22 mouse cellular contexts compared by ENCODE assay signal in the genomic region with DNA sequence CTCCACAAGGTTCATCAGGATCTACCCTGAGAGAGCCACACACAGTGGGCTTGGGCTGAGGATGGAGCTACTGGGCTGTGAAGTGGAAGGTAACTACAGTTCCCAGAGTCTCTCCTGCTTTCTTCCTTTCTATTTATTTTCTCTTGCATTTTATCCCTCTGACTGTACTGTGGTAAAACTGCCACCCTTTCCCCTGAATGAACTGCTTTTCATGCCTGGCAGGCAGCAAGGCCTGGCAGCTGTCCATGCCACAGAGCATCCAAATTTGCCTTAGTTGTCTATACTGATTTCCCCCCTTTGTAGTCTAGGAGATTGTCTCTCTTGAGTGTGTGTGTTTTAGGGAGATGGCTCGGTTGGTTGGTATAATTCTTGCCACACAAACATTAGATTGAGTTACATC.
A peak's percentile ranks its signal among the peaks of the same experiment; 100 is the strongest.
DNase-seq lines count a peak whose midpoint lies in the region; ATAC-seq and TF ChIP-seq lines count a peak whose summit lies in the region.
"Had no signal": no experiment of that assay in that cellular context is flagged by ENCODE, and none has a peak within 500 bp of the region (broad histone marks: within the 10 kb centered on the region; RNA-seq: fewer than 3 reads in every experiment).

No protein-coding gene starts in this region.

- no peak overlapping the region for H3K4me2 ChIP-seq in hindbrain, postnatal 0 days (ENCODE audit: low read depth, low read length)
- no peak overlapping the region for H3K4me2 ChIP-seq in hindbrain, embryonic 12.5 days (replicated peaks)
- no peak overlapping the region for H3K4me2 ChIP-seq in midbrain, postnatal 0 days (ENCODE audit: low read depth, low read length, poor library complexity, severe bottlenecking)
- no peak overlapping the region for H3K4me2 ChIP-seq in midbrain, embryonic 16.5 days (ENCODE audit: low read length)
- H3K4me2 ChIP-seq: embryonic facial prominence, embryonic 15.5 days; liver, embryonic 13.5 days; neural tube, embryonic 13.5 days; stomach, embryonic 15.5 days had no signal

- TF ChIP-seq CTCF in hindbrain, postnatal 0 days (IDR thresholded peaks at IDR 0.05; ENCODE audit: low read depth), result no peak
- TF ChIP-seq CTCF in midbrain, postnatal 0 days (IDR thresholded peaks at IDR 0.05), result no peak

- no peak overlapping the region for H3K27ac ChIP-seq in hindbrain, postnatal 0 days
- H3K27ac ChIP-seq in hindbrain, embryonic 12.5 days, result no peak overlapping the region
- H3K27ac ChIP-seq in midbrain, postnatal 0 days (ENCODE audit: low read depth, low read length), result no peak overlapping the region
- no peak overlapping the region for H3K27ac ChIP-seq in midbrain, embryonic 16.5 days (ENCODE audit: low read length)
- H3K27ac ChIP-seq: embryonic facial prominence, embryonic 15.5 days; forebrain, embryonic 10.5 days; heart, embryonic 10.5 days; liver, embryonic 13.5 days; neural tube, embryonic 13.5 days; stomach, embryonic 15.5 days had no signal

- ATAC-seq in hindbrain, postnatal 0 days, result no peak
- no peak for ATAC-seq in hindbrain, embryonic 12.5 days (ENCODE audit: low FRiP score)
- ATAC-seq in midbrain, postnatal 0 days (ENCODE audit: low FRiP score), result no peak
- no peak for ATAC-seq in midbrain, embryonic 16.5 days

- H3K9ac ChIP-seq in hindbrain, postnatal 0 days (replicated peaks; ENCODE audit: low read length), result no peak overlapping the region
- H3K9ac ChIP-seq in hindbrain, embryonic 12.5 days, result no peak overlapping the region
- no peak overlapping the region for H3K9ac ChIP-seq in midbrain, postnatal 0 days (replicated peaks; ENCODE audit: low read length, poor library complexity, severe bottlenecking)
- H3K9ac ChIP-seq in midbrain, embryonic 16.5 days (ENCODE audit: low read depth, low read length), result no peak overlapping the region
- H3K9ac ChIP-seq: embryonic facial prominence, embryonic 15.5 days; liver, embryonic 13.5 days; neural tube, embryonic 13.5 days; stomach, embryonic 15.5 days had no signal

- no peak overlapping the region for H3K4me3 ChIP-seq in hindbrain, postnatal 0 days (ENCODE audit: low read length)
- no peak overlapping the region for H3K4me3 ChIP-seq in hindbrain, embryonic 12.5 days
- H3K4me3 ChIP-seq in midbrain, postnatal 0 days (ENCODE audit: low read depth, low read length), result no peak overlapping the region
- no peak overlapping the region for H3K4me3 ChIP-seq in midbrain, embryonic 16.5 days (ENCODE audit: low read depth, low read length)
- H3K4me3 ChIP-seq: embryonic facial prominence, embryonic 15.5 days; forebrain, embryonic 10.5 days; heart, embryonic 10.5 days; liver, embryonic 13.5 days; neural tube, embryonic 13.5 days; stomach, embryonic 15.5 days had no signal

- H3K4me1 ChIP-seq in hindbrain, postnatal 0 days (ENCODE audit: insufficient read depth, low read length), result no peaks in the 10 kb centered on the region
- no peaks in the 10 kb centered on the region for H3K4me1 ChIP-seq in hindbrain, embryonic 12.5 days
- H3K4me1 ChIP-seq in midbrain, postnatal 0 days (ENCODE audit: insufficient read depth, low read length), result no peaks in the 10 kb centered on the region
- no peaks in the 10 kb centered on the region for H3K4me1 ChIP-seq in midbrain, embryonic 16.5 days (ENCODE audit: control insufficient read depth, insufficient read depth, low read length)
- H3K4me1 ChIP-seq: embryonic facial prominence, embryonic 15.5 days; forebrain, embryonic 10.5 days; neural tube, embryonic 13.5 days; stomach, embryonic 15.5 days had no signal

- DNase-seq in adrenal gland, postnatal 25 days, result peak; percentile 20
- no peak for DNase-seq in adrenal gland, adult 18-20 months (ENCODE audit: low spot score in 2 of 2)
- DNase-seq in hindbrain, postnatal 0 days (ENCODE audit: low spot score), result peak; percentile 51
- peak; percentile 34 for DNase-seq in midbrain, postnatal 0 days (ENCODE audit: low spot score)
- DNase-seq in adipocyte (ENCODE audit: low spot score), result peak; percentile 27
- no peak for DNase-seq in kidney, adult 18-20 months
- DNase-seq: adrenal gland, postnatal 36 days; cerebellum, adult 9-10 months; embryo, embryonic 11 days; gastrocnemius, postnatal 36 days; heart, postnatal 10 days; kidney, adult 8-10 months; layer of hippocampus, postnatal 36 days; liver, embryonic 13.5 days had no signal

- H3K36me3 ChIP-seq in hindbrain, postnatal 0 days (ENCODE audit: insufficient read depth, low read length), result no peaks in the 10 kb centered on the region
- H3K36me3 ChIP-seq in hindbrain, embryonic 12.5 days, result peaks cover 3% of the 10 kb centered on the region; the same call in 1 of the 2 replicates
- H3K36me3 ChIP-seq in midbrain, postnatal 0 days (ENCODE audit: insufficient read depth, low read length), result peaks cover 11% of the 10 kb centered on the region
- H3K36me3 ChIP-seq in midbrain, embryonic 16.5 days (ENCODE audit: control insufficient read depth, insufficient read depth, low read length), result peaks cover 3% of the 10 kb centered on the region; the same call in 1 of the 2 replicates
- H3K36me3 ChIP-seq: forebrain, embryonic 10.5 days; liver, embryonic 13.5 days; stomach, embryonic 15.5 days had no signal

- no peaks in the 10 kb centered on the region for H3K27me3 ChIP-seq in hindbrain, postnatal 0 days (ENCODE audit: insufficient read depth, low read length)
- H3K27me3 ChIP-seq in hindbrain, embryonic 12.5 days, result no peaks in the 10 kb centered on the region
- no peaks in the 10 kb centered on the region for H3K27me3 ChIP-seq in midbrain, postnatal 0 days (ENCODE audit: insufficient read depth, low read length)
- no peaks in the 10 kb centered on the region for H3K27me3 ChIP-seq in midbrain, embryonic 16.5 days (ENCODE audit: control insufficient read depth, insufficient read depth, low read depth, low read length)
- H3K27me3 ChIP-seq: CH12.LX; embryonic facial prominence, embryonic 15.5 days; liver, embryonic 13.5 days; neural tube, embryonic 13.5 days; stomach, embryonic 15.5 days had no signal

- WGBS in hindbrain, postnatal 0 days, result 29% methylated on average over 1 of the region's 1 CpGs
- WGBS in hindbrain, embryonic 12.5 days, result 77% methylated on average over 1 of the region's 1 CpGs
- WGBS in midbrain, postnatal 0 days, result 67% methylated on average over 1 of the region's 1 CpGs
- 68% methylated on average over 1 of the region's 1 CpGs for WGBS in midbrain, embryonic 16.5 days

- H3K9me3 ChIP-seq in hindbrain, postnatal 0 days (ENCODE audit: low read length), result no peaks in the 10 kb centered on the region
- H3K9me3 ChIP-seq in hindbrain, embryonic 12.5 days (replicated peaks), result no peaks in the 10 kb centered on the region
- no peaks in the 10 kb centered on the region for H3K9me3 ChIP-seq in midbrain, postnatal 0 days (ENCODE audit: low read length)
- no peaks in the 10 kb centered on the region for H3K9me3 ChIP-seq in midbrain, embryonic 16.5 days (replicated peaks; ENCODE audit: control insufficient read depth, low read length, poor library complexity, severe bottlenecking)
- H3K9me3 ChIP-seq: embryonic facial prominence, embryonic 15.5 days; forebrain, embryonic 10.5 days; heart, embryonic 10.5 days; liver, embryonic 13.5 days; neural tube, embryonic 13.5 days; stomach, embryonic 15.5 days had no signal

Comparison
In these comparisons a context has a peak if more than half of its experiments do, and no peak if none do; other contexts are left out.
1. DNase-seq: peak in adrenal gland, postnatal 25 days (single experiment), hindbrain, postnatal 0 days (single experiment), midbrain, postnatal 0 days (single experiment) and adipocyte (single experiment); none in adrenal gland, adult 18-20 months (0 of 2) and kidney, adult 18-20 months (single experiment).